Mouse (Mus musculus) layer of hippocampus, adult 6 months (tissue): ENCODE results near the gene Trim21. TPM values are rescaled to one million over a fixed set of nuclear protein-coding genes. Genes with fewer than 3 reads are reported as not detected.

Experiments used
- long read RNA-seq, 2 experiments: library from polyadenylated mRNA; unstranded; transcript quantifications; one replicate each; pipeline ENCODE4 v2.0.0; 2019 to 2020
- polyA plus RNA-seq: library from polyadenylated mRNA; unstranded; fragments of <200 nt; fragmentation: Nextera tagmentation; gene quantifications from 2 replicates; pipeline ENCODE4 v1.2.3, GENCODE M21; 2021

Gene Trim21
- polyA plus RNA-seq: 0.54 and 0.67 TPM in 2 replicates
- long read RNA-seq, experiment 1: 0 reads
- long read RNA-seq, experiment 2: 0 reads

GRCm38 (mm10) chr7:102564999-102565997 is at the start of gene Trim21:
TSS of gene Trim21 (minus strand) at chr7:102565486.

GRCm38 (mm10) chr7:102597378-102598031 is 32.2 kb upstream of the Trim21 start, which contains the start of gene Olfr552:
TSS of gene Olfr552 (plus strand) at chr7:102597770.

GRCm38 (mm10) chr7:102591786-102592185 is 26.5 kb upstream of the Trim21 start, which contains the start of gene Olfr551:
TSS of gene Olfr551 (minus strand) at chr7:102591886.

GRCm38 (mm10) chr7:102571142-102571541 is 5.9 kb upstream of the Trim21 start, which contains the start of gene Olfr550:
TSS of gene Olfr550 (plus strand) at chr7:102571442.

GRCm38 (mm10) chr7:102549570-102549969 is 15.7 kb downstream of the Trim21 start, which contains the start of gene Olfr549:
TSS of gene Olfr549 (plus strand) at chr7:102549870.

GRCm38 (mm10) chr7:102540596-102540995 is 24.7 kb downstream of the Trim21 start, which contains the start of gene Olfr548-ps1:
TSS of gene Olfr548-ps1 (plus strand) at chr7:102540896.

GRCm38 (mm10) chr7:102534449-102534848 is 30.8 kb downstream of the Trim21 start, which contains the start of gene Olfr547:
TSS of gene Olfr547 (plus strand) at chr7:102534749.

Other genes with a start within 250 kb of the Trim21 start
- 8.8 and 8.9 TPM in 2 replicates for gene Rrm1, start 123.8 kb downstream of the Trim21 start, polyA plus RNA-seq
- not detected in 2 replicates for gene Olfr543, start 83.8 kb downstream of the Trim21 start, polyA plus RNA-seq
- not detected in 2 replicates for gene Olfr544, start 77.2 kb downstream of the Trim21 start, polyA plus RNA-seq
- gene Olfr545, start 65.9 kb downstream of the Trim21 start, polyA plus RNA-seq: not detected in 2 replicates
- gene Olfr547, start 30.7 kb downstream of the Trim21 start, polyA plus RNA-seq: not detected in 2 replicates
- gene Olfr548-ps1, start 24.6 kb downstream of the Trim21 start, polyA plus RNA-seq: not detected in 2 replicates
- not detected in 2 replicates for gene Olfr549, start 15.6 kb downstream of the Trim21 start, polyA plus RNA-seq
- 1.9 and 2.1 TPM in 2 replicates for gene Olfr550, start 6.0 kb upstream of the Trim21 start, polyA plus RNA-seq
- gene Olfr551, start 26.4 kb upstream of the Trim21 start, polyA plus RNA-seq: not detected in 2 replicates
- not detected in 2 replicates for gene Olfr552, start 32.3 kb upstream of the Trim21 start, polyA plus RNA-seq
- gene Olfr553, start 52.7 kb upstream of the Trim21 start, polyA plus RNA-seq: not detected in 2 replicates
- gene Olfr554, start 72.9 kb upstream of the Trim21 start, polyA plus RNA-seq: not detected in 2 replicates
- not detected in 2 replicates for gene Olfr555, start 93.3 kb upstream of the Trim21 start, polyA plus RNA-seq
- gene Olfr556, start 99.4 kb upstream of the Trim21 start, polyA plus RNA-seq: not detected in 2 replicates
- 2.1 and 2.6 TPM in 2 replicates for gene Trim68, start 121.8 kb upstream of the Trim21 start, polyA plus RNA-seq
- gene Olfr557, start 130.4 kb upstream of the Trim21 start, polyA plus RNA-seq: not detected in 2 replicates
- gene Olfr558, start 136.7 kb upstream of the Trim21 start, polyA plus RNA-seq: 0.10 and 0.13 TPM in 2 replicates
- not detected in 2 replicates for gene Olfr33, start 153.6 kb upstream of the Trim21 start, polyA plus RNA-seq
- not detected in 2 replicates for gene Olfr559, start 162.0 kb upstream of the Trim21 start, polyA plus RNA-seq
- gene Olfr560, start 193.9 kb upstream of the Trim21 start, polyA plus RNA-seq: not detected in 2 replicates
- not detected in 2 replicates for gene Olfr78, start 194.0 kb upstream of the Trim21 start, polyA plus RNA-seq
- gene Olfr561, start 205.7 kb upstream of the Trim21 start, polyA plus RNA-seq: not detected in 2 replicates
- gene Olfr564, start 238.0 kb upstream of the Trim21 start, polyA plus RNA-seq: not detected in 2 replicates